Mouse (Mus musculus) cortical plate, adult 2 months (tissue): ENCODE results near the gene Vdr. TPM values are rescaled to one million over a fixed set of nuclear protein-coding genes. Genes with fewer than 3 reads are reported as not detected.

Experiments
- H3K27ac ChIP-seq: fragments of 200-500 bp; 2 replicates; pipeline ENCODE4 v1.5.1; 2012; ENCODE audit warnings: low read length, control low read depth, inconsistent platforms; ENCODE audit not compliant: insufficient read depth
- H3K4me1 ChIP-seq: fragments of 200-500 bp; 2 replicates; pipeline ENCODE4 v1.6.1; 2011; ENCODE audit warnings: low read length; ENCODE audit not compliant: control insufficient read depth, insufficient read depth
- H3K4me3 ChIP-seq: fragments of 200-500 bp; 2 replicates; pipeline ENCODE4 v1.5.1; 2011; ENCODE audit warnings: mild to moderate bottlenecking, low read length, control low read depth; ENCODE audit not compliant: insufficient read depth
- CTCF ChIP-seq: fragments of 200-500 bp; IDR thresholded peaks from 2 replicates; pipeline ENCODE4 v1.5.1; 2011; ENCODE audit warnings: mild to moderate bottlenecking, control low read depth, low read length; ENCODE audit not compliant: insufficient read depth; ENCODE audit errors: extremely low read depth
- POLR2A ChIP-seq: fragments of 200-500 bp; IDR thresholded peaks from 2 replicates; pipeline ENCODE4 v1.6.1; 2011; ENCODE audit warnings: mild to moderate bottlenecking, low read length, control low read depth; ENCODE audit not compliant: insufficient read depth; ENCODE audit errors: extremely low read depth
- polyA plus RNA-seq: library from polyadenylated mRNA; depleted of rRNA; stranded (reverse); fragments of >200 nt; gene quantifications from 2 replicates; pipeline ENCODE4 v1.2.3, GENCODE M21; 2012; rRNA removed

Gene Vdr
- polyA plus RNA-seq, 1 experiment: 0.17 TPM

DNA sequence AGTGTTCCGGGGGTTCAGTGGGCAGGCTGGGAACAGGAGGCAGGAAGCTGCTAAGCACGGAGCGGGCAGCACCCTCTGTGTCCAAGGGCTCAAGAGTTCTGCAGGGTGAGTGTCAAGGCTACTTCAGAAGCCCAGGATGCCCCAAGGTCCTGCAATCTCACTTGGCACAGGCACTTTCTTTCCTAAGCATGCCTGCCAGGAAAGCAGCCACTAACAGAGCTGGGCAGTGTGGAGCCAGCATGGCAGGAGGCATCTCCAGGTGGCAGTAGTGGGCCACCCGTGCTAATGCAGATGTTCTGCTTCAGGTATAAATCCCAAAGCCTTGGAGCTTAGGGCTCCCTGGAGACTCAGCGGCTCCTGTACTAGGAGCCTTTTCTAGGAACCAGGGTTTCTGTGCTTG, 100.5 kb downstream of the Vdr start:
- Histone ChIP-seq H3K27ac (no peak overlapping the region), H3K4me1 (peaks cover 18% of the 10 kb centered on the region), H3K4me3 (no peak overlapping the region)
- no peak for TF ChIP-seq POLR2A
- TF ChIP-seq CTCF: peak; percentile 48

DNA sequence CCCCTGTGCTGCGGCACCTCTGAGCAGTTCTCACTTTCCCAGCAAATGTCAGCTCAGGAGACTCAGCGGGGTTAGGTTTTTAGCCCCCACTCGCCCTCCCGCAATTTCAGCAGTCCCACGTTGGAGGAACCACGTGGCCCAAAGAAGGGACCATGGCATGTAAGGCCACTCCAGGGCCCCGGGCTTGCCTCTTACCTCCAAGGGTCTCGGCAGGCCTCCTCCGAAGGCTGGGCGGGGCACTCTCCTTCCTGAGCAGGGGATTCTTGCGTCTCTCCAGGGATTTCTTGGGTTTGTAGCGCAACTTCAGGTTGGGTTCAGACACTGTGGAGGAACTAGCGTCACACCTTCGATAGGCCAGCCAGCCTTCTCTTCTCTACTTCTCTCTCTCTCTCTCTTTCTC, 101.2 kb downstream of the Vdr start:
- H3K27ac ChIP-seq: no peak overlapping the region
- no peak overlapping the region for H3K4me3 ChIP-seq
- peaks cover 18% of the 10 kb centered on the region for H3K4me1 ChIP-seq
- TF ChIP-seq POLR2A (no peak), CTCF (no peak)

DNA sequence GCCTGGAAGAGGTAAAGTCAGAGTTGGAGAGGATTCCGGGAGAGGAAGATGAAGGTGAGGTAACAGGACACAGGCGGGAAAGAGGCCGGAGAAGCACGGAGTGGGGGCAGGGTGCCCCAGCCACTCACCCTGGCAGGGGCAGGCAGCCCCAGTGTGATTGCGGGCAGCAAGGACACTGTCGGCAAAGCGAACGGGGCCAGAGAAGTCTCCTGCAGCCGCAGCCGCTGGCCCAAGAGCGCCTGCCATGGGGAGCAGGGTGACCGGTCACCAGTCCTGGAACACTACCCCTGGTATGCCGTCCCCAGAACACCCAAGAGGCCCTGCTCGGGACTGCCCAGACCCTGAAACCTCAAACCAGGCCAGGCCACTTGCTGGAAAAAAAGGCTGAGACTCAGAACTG, 101.9 kb downstream of the Vdr start:
- Histone ChIP-seq H3K4me1 (peaks cover 16% of the 10 kb centered on the region), H3K27ac (no peak overlapping the region), H3K4me3 (no peak overlapping the region)
- TF ChIP-seq CTCF: no peak

DNA sequence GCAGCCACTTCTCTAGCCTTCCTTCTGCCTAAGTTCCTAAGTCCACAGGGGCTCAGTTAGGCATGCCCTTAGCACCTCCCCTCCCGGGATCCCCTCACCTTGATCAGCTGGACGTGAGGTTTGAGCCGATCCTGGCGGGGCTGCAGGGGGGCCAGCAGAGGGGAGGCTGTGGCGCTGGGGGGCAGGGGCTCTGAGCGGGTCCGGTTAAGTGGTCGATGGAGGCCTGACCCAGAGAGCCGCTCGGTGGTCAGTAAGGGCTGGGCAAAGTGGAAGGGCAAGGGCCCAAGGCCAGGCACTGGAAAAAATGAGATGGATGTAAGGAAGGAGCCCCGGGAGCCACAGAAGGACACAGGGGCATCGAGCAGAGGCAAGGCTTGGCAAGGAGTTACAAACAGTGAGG, 102.6 kb downstream of the Vdr start:
- H3K27ac ChIP-seq: no peak overlapping the region
- peaks cover 10% of the 10 kb centered on the region for H3K4me1 ChIP-seq
- H3K4me3 ChIP-seq: no peak overlapping the region
- TF ChIP-seq CTCF: no peak
- no peak for TF ChIP-seq POLR2A

Other genes with a start within 250 kb of the Vdr start
- 19.6 and 22.0 TPM in 2 replicates for gene Rpap3, start 204.8 kb downstream of the Vdr start, polyA plus RNA-seq
- 3.9 and 4.0 TPM in 2 replicates for gene Endou, start 179.3 kb downstream of the Vdr start, polyA plus RNA-seq
- 40.2 and 45.9 TPM in 2 replicates for gene Rapgef3, start 142.7 kb downstream of the Vdr start, polyA plus RNA-seq
- gene Slc48a1, start 132.1 kb downstream of the Vdr start, polyA plus RNA-seq: 140 and 155 TPM in 2 replicates
- gene Hdac7, start 66.1 kb downstream of the Vdr start, polyA plus RNA-seq: 64.7 and 73.9 TPM in 2 replicates
- gene Tmem106c, start 53.6 kb upstream of the Vdr start, polyA plus RNA-seq: 58.3 and 63.6 TPM in 2 replicates
- gene Col2a1, start 94.1 kb upstream of the Vdr start, polyA plus RNA-seq: 0.87 and 1.1 TPM in 2 replicates
- gene Pfkm, start 182.0 kb upstream of the Vdr start, polyA plus RNA-seq: 391 and 405 TPM in 2 replicates
- gene Senp1, start 183.1 kb upstream of the Vdr start, polyA plus RNA-seq: 10.3 and 10.6 TPM in 2 replicates